Mouse (Mus musculus) heart, adult 2 months (tissue): Measurements from ENCODE around the gene Bend4. TPM values are rescaled to one million over a fixed set of nuclear protein-coding genes. Genes with fewer than 3 reads are reported as not detected.

Experiments used
- DNase-seq, 2 experiments: peaks; one replicate each; pipeline ENCODE4 v3.0.0; 2021
- H3K27ac ChIP-seq: fragments of 200-600 bp; 2 replicates; pipeline ENCODE4 v1.8.1; 2022
- H3K27me3 ChIP-seq: fragments of 200-500 bp; 2 replicates; pipeline ENCODE4 v1.6.1; 2012; ENCODE audit warnings: mild to moderate bottlenecking, low read length, inconsistent platforms, mixed read lengths; ENCODE audit not compliant: control insufficient read depth, insufficient read depth
- H3K36me3 ChIP-seq: fragments of 200-500 bp; 2 replicates; pipeline ENCODE4 v1.6.1; 2012; ENCODE audit warnings: low read length, inconsistent platforms; ENCODE audit not compliant: control insufficient read depth, insufficient read depth
- H3K4me1 ChIP-seq: fragments of 200-500 bp; 2 replicates; pipeline ENCODE4 v1.6.1; 2011; ENCODE audit warnings: low read length; ENCODE audit not compliant: control insufficient read depth, insufficient read depth
- H3K4me3 ChIP-seq: fragments of 200-600 bp; 2 replicates; pipeline ENCODE4 v1.8.1; 2022
- H3K79me2 ChIP-seq: fragments of 200-500 bp; replicated peaks from 2 replicates; pipeline ENCODE4 v1.6.1; 2012; ENCODE audit warnings: mild to moderate bottlenecking, inconsistent platforms, low read length, moderate library complexity, mixed read lengths; ENCODE audit not compliant: control insufficient read depth, insufficient read depth
- H3K9ac ChIP-seq: fragments of 200-500 bp; 2 replicates; pipeline ENCODE4 v1.6.1; 2012; ENCODE audit warnings: low read depth, mild to moderate bottlenecking, control low read depth, inconsistent platforms, low read length, mixed read lengths
- CTCF ChIP-seq: fragments of 200-600 bp; IDR thresholded peaks from 2 replicates; pipeline ENCODE4 v1.8.1; 2022; ENCODE audit warnings: antibody characterized with exemption, mild to moderate bottlenecking, moderate library complexity
- EP300 ChIP-seq: fragments of 200-500 bp; IDR thresholded peaks from 2 replicates; pipeline ENCODE4 v1.6.1; 2011; ENCODE audit warnings: low read depth, low read length, control low read depth; ENCODE audit not compliant: insufficient read depth
- POLR2A ChIP-seq: fragments of 200-500 bp; IDR thresholded peaks from 2 replicates; pipeline ENCODE4 v1.6.1; 2011; ENCODE audit warnings: mild to moderate bottlenecking, low read depth, low read length, control low read depth; ENCODE audit not compliant: insufficient read depth
- WGBS: fragments of 180-500 bp; shearing (Covaris S2); methylation state at CpG from one replicate; pipeline ENCODE4 v1.1.7; 2018; 5-methylcytosine and 5-hydroxymethylcytosine counted together
- intact Hi-C: fragments of 180-260 bp; cut with DNase I; formaldehyde crosslinking; loops from one replicate; pipeline ENCODE4 v1.15.1; 2025
- polyA plus RNA-seq: library from polyadenylated mRNA; depleted of rRNA; stranded (reverse); fragments of >200 nt; gene quantifications from 2 replicates; pipeline ENCODE4 v1.2.3, GENCODE M21; 2012; rRNA removed
- total RNA-seq, 2 experiments: library from RNA; stranded (reverse); gene quantifications; 2 replicates each; pipeline ENCODE4 v1.2.3; 2021

Gene Bend4
- total and polyA plus RNA-seq, 3 experiments = 0.88 to 2.4 (median 2.4) TPM

DNA sequence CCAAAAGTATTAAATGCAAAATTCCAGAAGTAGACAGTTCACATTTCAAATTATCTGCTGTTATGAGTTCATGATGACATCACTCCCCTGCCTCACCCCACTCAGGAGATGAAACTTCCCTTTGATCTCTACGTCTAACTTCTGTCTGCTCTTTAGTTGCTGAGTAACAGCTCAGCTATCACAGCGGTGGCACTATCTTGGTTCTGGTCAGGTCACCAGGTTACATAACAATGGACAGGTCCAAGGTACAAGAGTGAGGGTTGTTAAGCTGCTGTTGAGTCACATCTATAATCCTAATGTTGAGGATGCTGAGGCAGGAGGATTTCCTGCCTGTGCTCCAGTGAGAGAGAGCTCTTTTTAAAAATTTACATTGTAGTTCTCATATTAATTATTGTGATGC is 65.2 kb downstream of the Bend4 start:
- Histone ChIP-seq H3K27me3 (no peaks in the 10 kb centered on the region), H3K4me1 (no peaks in the 10 kb centered on the region), H3K9ac (no peak overlapping the region), H3K27ac (no peak overlapping the region), H3K79me2 (no peaks in the 10 kb centered on the region), H3K36me3 (no peaks in the 10 kb centered on the region), H3K4me3 (no peak overlapping the region)
- intact Hi-C loops = no loop called here
- no peak for TF ChIP-seq EP300
- no peak for TF ChIP-seq POLR2A
- TF ChIP-seq CTCF = no peak
- 42% methylated on average over 2 of the region's 2 CpGs for WGBS
- no peak for DNase-seq

DNA sequence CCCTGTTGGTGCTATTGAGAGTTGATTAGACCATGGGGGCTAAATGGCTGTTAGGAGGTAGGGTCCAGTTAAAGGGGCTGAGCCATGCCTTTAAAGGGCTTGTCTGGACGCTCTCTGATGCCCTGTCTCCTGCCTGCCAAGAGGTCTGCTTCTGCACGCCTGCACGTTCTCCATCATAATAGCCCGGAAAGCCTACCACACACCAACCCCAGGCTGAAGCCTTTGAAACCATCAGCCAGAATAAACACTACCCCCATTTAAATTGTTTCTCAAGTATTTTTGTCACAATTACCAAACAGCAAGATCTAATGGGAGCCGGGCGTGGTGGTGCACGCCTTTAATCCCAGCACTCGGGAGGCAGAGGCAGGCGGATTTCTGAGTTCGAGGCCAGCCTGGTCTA is 65.8 kb downstream of the Bend4 start:
- no peaks in the 10 kb centered on the region for H3K27me3 ChIP-seq
- no peak overlapping the region for H3K27ac ChIP-seq
- no peak overlapping the region for H3K4me3 ChIP-seq
- intact Hi-C loops = no loop called here
- H3K36me3 ChIP-seq = no peaks in the 10 kb centered on the region
- no peak for DNase-seq
- no peaks in the 10 kb centered on the region for H3K4me1 ChIP-seq
- no peak overlapping the region for H3K9ac ChIP-seq
- TF ChIP-seq POLR2A = no peak
- no peak for TF ChIP-seq EP300
- TF ChIP-seq CTCF = no peak
- 94% methylated on average over 10 of the region's 10 CpGs for WGBS
- no peaks in the 10 kb centered on the region for H3K79me2 ChIP-seq

DNA sequence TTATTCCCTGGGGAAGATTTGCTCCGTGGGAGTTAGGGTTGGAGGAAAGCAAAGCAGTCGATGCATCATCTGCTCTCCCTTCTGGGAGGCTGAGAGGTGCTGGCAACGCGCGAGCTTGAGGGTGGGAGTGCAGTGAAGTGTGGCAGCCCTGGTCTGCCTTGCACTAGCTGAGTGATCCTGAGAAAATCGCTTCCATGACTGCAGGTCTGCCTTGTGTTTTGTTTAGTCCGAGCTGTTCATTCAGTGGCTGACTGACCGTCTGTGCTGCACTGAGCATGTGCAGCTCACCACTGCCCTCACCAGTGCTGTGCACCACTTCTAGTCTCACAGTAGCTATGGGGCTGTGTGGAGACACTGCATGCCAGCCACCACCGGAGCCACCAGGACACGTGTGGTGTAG is 79.2 kb downstream of the Bend4 start:
- no peaks in the 10 kb centered on the region for H3K79me2 ChIP-seq
- H3K27ac ChIP-seq = no peak overlapping the region
- H3K4me1 ChIP-seq = no peaks in the 10 kb centered on the region
- WGBS = 63% methylated on average over 10 of the region's 10 CpGs
- H3K9ac ChIP-seq = no peak overlapping the region
- H3K4me3 ChIP-seq = no peak overlapping the region
- no peaks in the 10 kb centered on the region for H3K27me3 ChIP-seq
- DNase-seq = no peak
- TF ChIP-seq EP300 (no peak), CTCF (no peak), POLR2A (no peak)
- intact Hi-C loops = no loop called here
- no peaks in the 10 kb centered on the region; the same call in none of the 2 replicates for H3K36me3 ChIP-seq

DNA sequence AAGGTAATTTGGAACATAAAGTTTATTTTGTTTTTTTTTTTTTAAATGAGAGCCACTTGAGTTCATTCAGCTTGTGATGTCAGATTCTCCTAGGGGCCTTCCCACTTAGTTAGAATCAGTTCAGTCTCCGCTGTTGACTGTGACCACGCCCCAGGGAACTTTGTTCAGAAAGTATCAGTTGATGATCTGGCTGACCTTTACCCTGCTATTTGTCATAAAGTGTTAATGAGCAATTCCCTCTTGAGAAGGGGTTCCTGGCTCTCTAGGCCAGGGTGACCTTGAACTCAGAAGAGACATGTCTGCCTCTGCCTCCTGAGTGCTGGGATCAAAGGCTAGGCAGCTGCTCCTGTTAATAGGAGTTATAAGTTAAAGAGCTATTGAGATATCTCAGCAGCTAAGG is 81.0 kb downstream of the Bend4 start:
- no peak overlapping the region for H3K9ac ChIP-seq
- no peak for DNase-seq
- no peaks in the 10 kb centered on the region for H3K4me1 ChIP-seq
- TF ChIP-seq CTCF = no peak
- TF ChIP-seq EP300 = no peak
- TF ChIP-seq POLR2A = no peak
- H3K27me3 ChIP-seq = no peaks in the 10 kb centered on the region
- H3K27ac ChIP-seq = no peak overlapping the region
- H3K36me3 ChIP-seq = peaks cover 6% of the 10 kb centered on the region
- 94% methylated on average over 2 of the region's 2 CpGs for WGBS
- H3K4me3 ChIP-seq = no peak overlapping the region
- H3K79me2 ChIP-seq = no peaks in the 10 kb centered on the region
- intact Hi-C loops = no loop called here

Other genes with a start within 250 kb of the Bend4 start
- gene Tmem33, start 167.7 kb downstream of the Bend4 start, total RNA-seq = 10 to 100 TPM; 55.9 to 59.3 TPM
- gene Tmem33, start 167.7 kb downstream of the Bend4 start, polyA plus RNA-seq = 54.9 and 88.1 TPM in 2 replicates
- gene Slc30a9, start 121.4 kb downstream of the Bend4 start, total RNA-seq = 100 to 1,000 TPM; 156 to 171 TPM
- 36.2 and 97.0 TPM in 2 replicates for gene Slc30a9, start 121.4 kb downstream of the Bend4 start, polyA plus RNA-seq
- 1 to 10 TPM in 1 of 2 experiments, under 1 TPM in 1; 0.59 to 1.2 TPM for gene Shisa3, start 179.6 kb upstream of the Bend4 start, total RNA-seq
- gene Shisa3, start 179.6 kb upstream of the Bend4 start, polyA plus RNA-seq = 0.80 and 1.5 TPM in 2 replicates